Mouse (Mus musculus) brain, embryonic 14.5 days (tissue): ENCODE results near the gene Hdac7.

Experiments
- CTCF ChIP-seq: fragments of 200-500 bp; IDR thresholded peaks from 2 replicates; pipeline ENCODE4 v1.5.1; 2012; ENCODE audit warnings: inconsistent platforms, mild to moderate bottlenecking, moderate library complexity, borderline replicate concordance; ENCODE audit not compliant: insufficient read depth, insufficient read length; ENCODE audit errors: extremely low read depth
- POLR2A ChIP-seq: fragments of 200-500 bp; IDR thresholded peaks from 2 replicates; pipeline ENCODE4 v1.6.1; 2012; ENCODE audit warnings: mild to moderate bottlenecking, inconsistent platforms, borderline replicate concordance; ENCODE audit not compliant: poor library complexity, insufficient read depth, insufficient read length, severe bottlenecking; ENCODE audit errors: extremely low read depth

- TF ChIP-seq POLR2A: no peak
- no peak for TF ChIP-seq CTCF
These were observed 29.6 kb downstream of the Hdac7 start for GRCm38 (mm10) chr15:97814703-97815102.
